Mouse (Mus musculus): ENCODE data around the gene Nck2. TPM values are rescaled to one million over a fixed set of nuclear protein-coding genes. Genes with fewer than 3 reads are reported as not detected.

Nck2 gene
- polyA plus RNA-seq, 1 experiment from 2014 or later, result 31.1 TPM

DNA sequence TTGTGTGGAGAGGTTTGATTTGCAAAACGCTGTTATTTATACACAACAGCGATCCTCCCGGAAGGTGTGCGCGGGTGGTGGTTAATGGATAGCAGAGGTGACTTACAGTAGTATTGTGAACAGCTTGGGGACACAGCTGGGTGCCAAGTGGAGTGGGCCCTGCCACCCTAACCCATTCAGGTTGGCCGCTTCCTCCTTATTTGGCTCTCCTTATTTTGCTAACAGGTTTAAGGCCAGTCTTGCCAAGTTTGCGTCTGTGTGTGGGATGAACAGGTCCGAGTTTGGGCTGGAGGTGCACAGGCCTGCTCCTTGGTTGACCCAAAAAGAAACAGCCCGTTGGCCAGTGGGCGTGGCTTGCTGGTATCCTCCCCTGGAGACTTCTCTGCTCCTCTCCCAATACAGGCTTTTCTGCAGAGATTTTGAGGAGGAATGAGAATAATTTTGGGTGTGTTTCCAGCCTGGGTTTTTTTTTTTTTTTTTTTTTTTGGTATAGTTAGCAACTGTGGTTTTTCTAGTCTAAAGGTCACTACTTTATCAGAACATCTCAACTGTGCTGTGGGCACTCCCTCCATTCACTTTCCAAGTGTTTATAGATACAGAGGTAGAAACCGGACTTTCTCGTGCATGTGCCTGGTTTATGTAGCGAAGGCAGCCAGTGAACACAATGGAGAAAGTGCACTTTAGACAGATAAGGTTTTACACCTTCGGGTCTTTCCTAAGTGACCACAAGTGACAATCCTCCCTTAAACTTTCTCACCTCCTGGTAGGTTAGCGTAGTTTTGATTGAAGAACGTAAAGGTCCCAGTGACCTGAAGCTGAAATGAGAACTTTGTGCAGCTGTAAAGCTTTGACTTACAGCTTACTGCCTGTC, 2.6 kb downstream of the Nck2 start:
- peak overlapping the region; percentile 96 for H3K4me3 ChIP-seq (ENCODE audit: low read depth, low read length)
- ATAC-seq (ENCODE audit: low read depth), result peak; percentile 9; the same call in 1 of the 2 replicates

DNA sequence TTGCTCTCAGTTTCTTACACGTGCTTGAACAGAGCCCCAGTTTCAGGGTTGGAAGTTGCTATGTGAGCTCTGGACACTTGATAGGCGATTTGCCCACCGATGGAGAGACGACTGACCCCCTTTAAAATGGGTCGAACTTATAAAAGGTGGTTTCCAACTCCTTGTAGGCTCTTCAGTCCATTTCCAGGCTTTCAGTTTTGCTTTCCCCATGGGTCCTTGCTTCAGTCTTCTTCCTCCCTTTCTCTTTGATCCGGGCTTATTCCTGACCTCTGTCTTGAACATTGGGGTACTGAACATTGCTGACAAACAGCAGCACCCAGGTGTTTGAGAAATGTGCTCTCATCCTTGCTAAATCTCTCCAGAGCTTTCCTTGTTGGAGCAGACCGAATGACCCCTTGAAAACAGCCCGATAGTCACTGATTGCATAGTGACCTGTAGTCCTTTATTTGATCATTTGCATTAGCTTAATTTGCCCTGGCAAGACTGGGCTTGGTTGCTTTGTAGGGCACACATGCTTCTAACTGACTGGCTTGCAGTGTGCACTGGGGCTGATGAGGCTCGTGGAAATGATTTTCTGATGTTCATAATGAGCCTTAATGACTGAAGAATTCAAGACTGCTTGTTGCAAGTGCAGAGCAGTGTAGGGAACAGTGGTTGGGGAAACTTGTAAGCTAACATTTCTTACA, 3.4 kb downstream of the Nck2 start:
- no peak for ATAC-seq (ENCODE audit: low read depth)
- Histone ChIP-seq H3K9ac (replicated peaks; ENCODE audit: low read depth, low read length) (peak overlapping the region; percentile 37; the same call in 1 of the 2 replicates), H3K27me3 (ENCODE audit: control insufficient read depth, insufficient read depth, low read length) (no peaks in the 10 kb centered on the region), H3K4me3 (ENCODE audit: low read depth, low read length) (peak overlapping the region; percentile 96; the same call in 1 of the 2 replicates), H3K4me2 (ENCODE audit: low read depth, low read length) (peak overlapping the region; percentile 95), H3K36me3 (ENCODE audit: control insufficient read depth, insufficient read depth, low read length) (no peaks in the 10 kb centered on the region), H3K4me1 (ENCODE audit: control insufficient read depth, insufficient read depth, low read length) (peaks cover 20% of the 10 kb centered on the region), H3K27ac (ENCODE audit: low read depth, low read length) (no peak overlapping the region), H3K9me3 (ENCODE audit: control insufficient read depth, low read length) (no peaks in the 10 kb centered on the region)
- 51% methylated on average over 9 of the region's 9 CpGs for WGBS

More for the DNA sequence above, 2.6 kb downstream of the Nck2 start:
- H3K9ac ChIP-seq (replicated peaks; ENCODE audit: low read depth, low read length), result peak overlapping the region; percentile 97
- H3K4me1 ChIP-seq (ENCODE audit: control insufficient read depth, insufficient read depth, low read length), result peaks cover 20% of the 10 kb centered on the region
- no peaks in the 10 kb centered on the region for H3K27me3 ChIP-seq (ENCODE audit: control insufficient read depth, insufficient read depth, low read length)
- H3K9me3 ChIP-seq (ENCODE audit: control insufficient read depth, low read length), result no peaks in the 10 kb centered on the region
- H3K27ac ChIP-seq (ENCODE audit: low read depth, low read length), result no peak overlapping the region
- 17% methylated on average over 16 of the region's 16 CpGs for WGBS
- peak overlapping the region; percentile 95 for H3K4me2 ChIP-seq (ENCODE audit: low read depth, low read length)
- no peaks in the 10 kb centered on the region for H3K36me3 ChIP-seq (ENCODE audit: control insufficient read depth, insufficient read depth, low read length)

DNA sequence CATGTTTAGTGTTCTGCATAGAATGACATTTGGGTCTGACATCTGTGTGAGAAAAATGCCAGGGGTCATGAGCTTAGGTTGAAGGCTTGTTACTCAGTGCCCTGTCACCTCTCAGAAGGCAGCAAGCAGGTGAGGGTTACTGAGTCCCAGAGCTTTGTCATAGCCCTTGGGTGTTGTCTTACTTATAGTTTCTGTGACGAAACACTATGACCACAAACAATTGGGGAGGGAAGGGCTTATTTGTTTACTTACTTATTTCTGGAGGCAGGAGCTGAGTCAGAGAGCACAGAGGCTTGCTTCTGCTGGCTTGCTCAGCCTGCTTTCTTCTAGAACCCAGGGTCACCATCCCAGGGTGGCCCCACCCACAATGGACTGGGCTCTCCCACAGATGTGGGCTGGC, 6.4 kb downstream of the Nck2 start:
- no peaks in the 10 kb centered on the region for H3K9me3 ChIP-seq (ENCODE audit: control insufficient read depth, low read length)
- H3K27ac ChIP-seq (ENCODE audit: low read depth, low read length), result no peak overlapping the region
- no peak overlapping the region for H3K9ac ChIP-seq (replicated peaks; ENCODE audit: low read depth, low read length)
- no peak for ATAC-seq (ENCODE audit: low read depth)
- H3K4me3 ChIP-seq (ENCODE audit: low read depth, low read length), result no peak overlapping the region
- peaks cover 20% of the 10 kb centered on the region for H3K4me1 ChIP-seq (ENCODE audit: control insufficient read depth, insufficient read depth, low read length)
- 88% methylated on average over 1 of the region's 1 CpGs for WGBS
- no peak overlapping the region for H3K4me2 ChIP-seq (ENCODE audit: low read depth, low read length)
- H3K36me3 ChIP-seq (ENCODE audit: control insufficient read depth, insufficient read depth, low read length), result no peaks in the 10 kb centered on the region
- no peaks in the 10 kb centered on the region for H3K27me3 ChIP-seq (ENCODE audit: control insufficient read depth, insufficient read depth, low read length)

DNA sequence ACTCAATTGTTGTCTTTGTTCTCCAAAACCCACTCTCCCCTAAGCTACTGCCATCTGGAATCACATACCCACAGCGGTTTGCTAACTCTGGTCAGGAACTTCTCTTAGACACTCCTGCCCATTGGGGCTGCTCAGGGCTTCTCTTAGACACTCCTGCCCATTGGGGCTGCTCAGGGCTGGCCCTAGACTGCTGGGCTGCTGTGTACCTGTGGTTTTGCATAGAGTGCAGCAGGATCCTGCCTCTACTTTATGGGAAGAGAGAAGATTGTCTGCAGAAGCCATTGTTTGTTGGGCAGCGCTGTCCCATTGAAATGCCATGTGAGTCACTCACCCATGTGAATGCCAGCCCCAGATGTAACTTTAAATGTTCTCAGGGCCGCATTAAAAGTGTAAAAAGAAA, 9.3 kb downstream of the Nck2 start:
- WGBS, result 60% methylated on average over 3 of the region's 3 CpGs
- Histone ChIP-seq H3K27me3 (ENCODE audit: control insufficient read depth, insufficient read depth, low read length) (no peaks in the 10 kb centered on the region), H3K4me2 (ENCODE audit: low read depth, low read length) (no peak overlapping the region), H3K9ac (replicated peaks; ENCODE audit: low read depth, low read length) (no peak overlapping the region), H3K36me3 (ENCODE audit: control insufficient read depth, insufficient read depth, low read length) (no peaks in the 10 kb centered on the region), H3K4me1 (ENCODE audit: control insufficient read depth, insufficient read depth, low read length) (0 out of 2 replicates have a peak, but pooled peaks cover 9% of the 10 kb centered on the region), H3K4me3 (ENCODE audit: low read depth, low read length) (no peak overlapping the region), H3K27ac (ENCODE audit: low read depth, low read length) (no peak overlapping the region), H3K9me3 (ENCODE audit: control insufficient read depth, low read length) (no peaks in the 10 kb centered on the region)
- no peak for ATAC-seq (ENCODE audit: low read depth)

GRCm38 (mm10) chr1:43454741-43455140, 10.4 kb downstream of the Nck2 start:
- ATAC-seq (ENCODE audit: low read depth), result no peak
- Histone ChIP-seq H3K9ac (replicated peaks; ENCODE audit: low read depth, low read length) (no peak overlapping the region), H3K27ac (ENCODE audit: low read depth, low read length) (no peak overlapping the region), H3K4me1 (ENCODE audit: control insufficient read depth, insufficient read depth, low read length) (0 out of 2 replicates have a peak, but pooled peaks cover 5% of the 10 kb centered on the region), H3K36me3 (ENCODE audit: control insufficient read depth, insufficient read depth, low read length) (no peaks in the 10 kb centered on the region), H3K9me3 (ENCODE audit: control insufficient read depth, low read length) (no peaks in the 10 kb centered on the region), H3K4me3 (ENCODE audit: low read depth, low read length) (no peak overlapping the region), H3K4me2 (ENCODE audit: low read depth, low read length) (no peak overlapping the region), H3K27me3 (ENCODE audit: control insufficient read depth, insufficient read depth, low read length) (no peaks in the 10 kb centered on the region)
- 83% methylated on average over 8 of the region's 8 CpGs for WGBS

GRCm38 (mm10) chr1:43455196-43455595, 10.8 kb downstream of the Nck2 start:
- WGBS, result 57% methylated on average over 1 of the region's 1 CpGs
- H3K4me1 ChIP-seq (ENCODE audit: control insufficient read depth, insufficient read depth, low read length), result 0 out of 2 replicates have a peak, but pooled peaks cover 3% of the 10 kb centered on the region
- no peak for ATAC-seq (ENCODE audit: low read depth)
- no peak overlapping the region for H3K27ac ChIP-seq (ENCODE audit: low read depth, low read length)
- H3K4me3 ChIP-seq (ENCODE audit: low read depth, low read length), result no peak overlapping the region
- H3K36me3 ChIP-seq (ENCODE audit: control insufficient read depth, insufficient read depth, low read length), result no peaks in the 10 kb centered on the region
- no peak overlapping the region for H3K9ac ChIP-seq (replicated peaks; ENCODE audit: low read depth, low read length)
- H3K4me2 ChIP-seq (ENCODE audit: low read depth, low read length), result no peak overlapping the region
- H3K9me3 ChIP-seq (ENCODE audit: control insufficient read depth, low read length), result no peaks in the 10 kb centered on the region
- no peaks in the 10 kb centered on the region for H3K27me3 ChIP-seq (ENCODE audit: control insufficient read depth, insufficient read depth, low read length)

- Histone ChIP-seq H3K36me3 (ENCODE audit: control insufficient read depth, insufficient read depth, low read length) (no peaks in the 10 kb centered on the region), H3K4me1 (ENCODE audit: control insufficient read depth, insufficient read depth, low read length) (no peaks in the 10 kb centered on the region), H3K4me2 (ENCODE audit: low read depth, low read length) (no peak overlapping the region), H3K27ac (ENCODE audit: low read depth, low read length) (no peak overlapping the region), H3K4me3 (ENCODE audit: low read depth, low read length) (no peak overlapping the region), H3K27me3 (ENCODE audit: control insufficient read depth, insufficient read depth, low read length) (no peaks in the 10 kb centered on the region), H3K9ac (replicated peaks; ENCODE audit: low read depth, low read length) (no peak overlapping the region), H3K9me3 (ENCODE audit: control insufficient read depth, low read length) (no peaks in the 10 kb centered on the region)
- 88% methylated on average over 7 of the region's 7 CpGs for WGBS
- no peak for ATAC-seq (ENCODE audit: low read depth)
Measured at GRCm38 (mm10) chr1:43457012-43457766, 12.8 kb downstream of the Nck2 start.

DNA sequence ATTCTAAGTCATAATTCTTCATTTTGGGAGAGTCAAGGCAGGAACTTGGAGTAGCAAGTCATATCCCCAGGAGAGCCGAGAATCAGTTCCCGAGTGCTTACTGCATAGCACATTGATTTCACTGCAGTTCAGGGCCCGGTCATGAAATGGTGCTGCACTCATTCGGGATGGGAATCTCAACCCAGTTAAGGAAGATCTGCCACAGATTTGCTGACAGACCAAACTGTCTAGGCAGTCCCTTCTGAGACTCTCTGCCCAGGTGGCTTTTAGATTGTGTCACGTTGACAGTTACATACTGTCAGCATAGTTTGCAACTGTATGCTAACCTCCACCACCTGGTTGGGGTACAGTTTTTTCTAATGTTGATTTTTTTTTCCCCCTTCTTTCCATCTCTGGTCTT, 16.1 kb downstream of the Nck2 start:
- Histone ChIP-seq H3K36me3 (ENCODE audit: control insufficient read depth, insufficient read depth, low read length) (no peaks in the 10 kb centered on the region), H3K9ac (replicated peaks; ENCODE audit: low read depth, low read length) (no peak overlapping the region), H3K4me2 (ENCODE audit: low read depth, low read length) (no peak overlapping the region), H3K9me3 (ENCODE audit: control insufficient read depth, low read length) (no peaks in the 10 kb centered on the region), H3K27me3 (ENCODE audit: control insufficient read depth, insufficient read depth, low read length) (no peaks in the 10 kb centered on the region), H3K4me3 (ENCODE audit: low read depth, low read length) (no peak overlapping the region), H3K27ac (ENCODE audit: low read depth, low read length) (no peak overlapping the region), H3K4me1 (ENCODE audit: control insufficient read depth, insufficient read depth, low read length) (0 out of 2 replicates have a peak, but pooled peaks cover 6% of the 10 kb centered on the region)
- WGBS, result 92% methylated on average over 5 of the region's 5 CpGs
- ATAC-seq (ENCODE audit: low read depth), result no peak
